Mouse (Mus musculus): ENCODE data around the gene Kalrn.

Gene Kalrn

GRCm38 (mm10) chr16:34254002-34254645 lies 319.2 kb downstream of the Kalrn start:
- no peak for DNase-seq

- DNase-seq = no peak
Measured at GRCm38 (mm10) chr16:34252670-34253069, 320.7 kb downstream of the Kalrn start.

DNA sequence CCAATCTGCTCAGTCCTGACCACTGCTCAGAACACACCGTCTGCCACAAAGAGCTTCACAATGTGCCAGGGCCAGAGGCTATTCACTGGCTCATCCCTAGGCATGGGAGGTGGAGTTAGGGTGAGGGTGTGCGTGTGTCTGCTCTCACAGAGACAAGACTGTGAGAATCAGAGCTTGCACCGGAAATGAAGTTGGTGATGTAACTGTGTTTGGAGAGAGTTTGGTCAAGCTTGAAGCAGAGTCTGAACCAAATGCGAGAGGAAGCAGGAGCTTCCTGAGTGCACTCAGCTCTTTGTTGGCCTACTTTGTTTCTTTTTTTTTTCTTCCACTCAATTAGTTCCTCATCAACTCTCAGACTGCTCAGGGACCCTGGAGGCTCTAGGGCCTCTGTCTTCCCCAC lies 325.1 kb downstream of the Kalrn start:
- DNase-seq = no peak

GRCm38 (mm10) chr16:34241936-34242729 lies 331.2 kb downstream of the Kalrn start:
- peak in 1 of 2 experiments; percentile 14 for DNase-seq

DNA sequence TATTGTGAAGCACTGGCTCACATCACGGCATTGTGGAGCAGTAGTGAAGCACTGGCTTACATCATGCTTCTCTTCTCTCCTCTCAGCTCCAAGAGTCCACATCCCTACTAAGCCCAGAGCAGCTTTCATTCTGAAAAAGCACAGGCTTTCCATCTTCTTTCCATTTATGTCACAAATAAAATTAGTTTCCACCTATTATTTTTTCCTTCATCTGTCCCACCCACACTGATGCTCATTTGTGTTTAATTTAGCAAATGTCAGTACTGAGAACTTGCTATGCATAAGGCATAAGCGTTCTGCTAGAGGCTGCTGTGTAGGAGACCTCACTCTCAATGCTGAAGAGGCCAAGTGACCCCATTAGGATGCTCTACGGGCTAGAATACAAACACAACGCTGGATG lies 333.7 kb downstream of the Kalrn start:
- no peak for DNase-seq

DNA sequence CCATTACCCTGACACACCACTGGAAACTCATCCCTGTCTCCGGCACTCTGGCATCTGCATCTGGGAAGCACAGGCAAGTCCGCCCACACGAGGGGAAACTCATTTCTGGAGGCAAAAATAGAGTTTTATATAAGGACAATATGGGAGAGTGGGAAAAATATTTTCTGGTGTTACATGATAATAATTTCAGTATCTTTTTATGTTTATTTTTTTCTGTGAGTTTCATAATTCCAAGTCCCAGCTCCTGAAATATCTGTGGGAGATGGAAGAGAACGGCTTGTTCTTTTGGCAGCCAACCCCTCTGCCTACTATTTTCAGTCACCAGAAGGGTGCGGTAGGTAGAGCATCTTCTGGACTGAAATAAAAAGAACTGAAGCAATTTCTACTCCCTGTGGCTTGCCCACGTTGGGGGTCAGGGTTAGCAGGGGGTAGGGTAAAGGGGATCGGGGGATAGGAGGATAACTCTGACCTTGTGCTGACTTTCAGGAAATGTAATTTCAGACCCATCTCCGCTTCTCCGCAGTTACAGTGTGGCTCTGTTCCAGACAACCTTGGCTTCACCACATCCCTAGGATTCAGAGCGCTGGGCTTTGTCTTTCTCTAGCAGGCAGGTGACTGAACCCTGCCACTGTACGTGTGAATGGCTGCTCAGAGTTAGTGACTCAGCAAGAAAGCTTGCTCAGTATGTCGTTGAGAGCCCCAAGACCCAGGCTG lies 336.3 kb downstream of the Kalrn start:
- peak; percentile 30 to 48 for DNase-seq

GRCm38 (mm10) chr16:34235086-34235485 lies 338.2 kb downstream of the Kalrn start:
- DNase-seq = no peak

DNA sequence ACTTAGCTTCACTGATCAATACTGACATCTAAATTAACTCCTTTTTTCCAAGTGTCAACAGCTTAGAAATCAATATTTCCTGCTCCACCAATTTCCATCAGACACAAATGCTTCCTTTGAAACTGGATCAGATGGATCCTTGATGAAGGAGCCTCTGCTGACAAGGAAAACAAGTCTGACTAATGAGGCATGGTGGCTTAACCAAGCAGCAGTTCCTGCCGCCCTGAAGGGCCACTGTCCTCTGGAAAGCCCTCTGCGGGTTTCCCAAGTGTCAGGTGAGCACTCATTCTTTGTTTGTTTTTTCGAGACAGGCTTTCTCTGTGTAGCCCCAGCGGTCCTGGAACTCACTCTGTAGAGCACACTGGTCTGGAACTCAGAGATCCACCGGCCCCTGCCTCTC lies 341.4 kb downstream of the Kalrn start:
- DNase-seq = no peak

GRCm38 (mm10) chr16:34231146-34231545 lies 342.2 kb downstream of the Kalrn start:
- DNase-seq = no peak

- no peak for DNase-seq
Measured at GRCm38 (mm10) chr16:34229350-34229749, 344.0 kb downstream of the Kalrn start.

GRCm38 (mm10) chr16:34228661-34229060 lies 344.7 kb downstream of the Kalrn start:
- DNase-seq = no peak

- DNase-seq = no peak
Measured at GRCm38 (mm10) chr16:34212160-34212559, 361.2 kb downstream of the Kalrn start.

DNA sequence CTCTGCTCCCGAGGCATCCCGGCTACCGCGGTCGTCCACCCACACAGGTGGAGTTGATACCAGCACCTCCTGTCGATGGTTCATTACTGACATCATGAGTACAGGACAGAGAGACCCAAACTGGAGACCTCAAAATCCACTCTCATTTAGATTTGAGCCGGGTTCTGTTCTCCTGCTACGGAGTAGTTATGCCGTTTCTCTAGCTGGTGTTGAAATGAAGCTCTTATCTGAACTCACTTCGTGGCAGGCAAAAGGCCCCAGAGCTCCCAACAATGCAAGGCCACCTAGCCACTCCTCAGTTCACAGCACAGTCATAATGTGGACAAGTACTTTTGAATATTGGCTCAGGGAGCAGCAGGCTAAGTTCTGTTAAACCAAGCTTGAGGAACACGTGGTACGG lies 362.1 kb downstream of the Kalrn start:
- no peak for DNase-seq

DNA sequence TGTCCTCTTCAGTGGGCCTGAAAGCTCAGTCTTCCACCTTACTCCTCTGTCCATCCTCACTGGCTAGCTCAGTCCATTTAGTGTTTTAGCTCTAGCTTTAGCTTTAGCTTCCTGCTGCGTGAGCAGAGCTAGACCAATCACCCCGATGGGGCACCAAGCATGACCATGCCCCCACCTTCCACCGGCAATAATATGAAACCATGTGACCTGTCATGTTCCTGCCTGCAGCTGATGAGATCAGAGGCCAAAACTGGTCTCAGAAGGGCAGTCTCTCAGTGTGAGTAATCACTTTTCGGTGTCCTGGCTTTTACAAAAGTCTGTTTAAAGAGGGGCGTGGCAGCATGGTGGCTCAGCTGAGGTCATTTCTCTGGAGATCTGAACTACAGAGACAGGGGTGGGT lies 364.6 kb downstream of the Kalrn start:
- no peak for DNase-seq

- no peak for DNase-seq
Measured at GRCm38 (mm10) chr16:34207972-34208371, 365.4 kb downstream of the Kalrn start.

DNA sequence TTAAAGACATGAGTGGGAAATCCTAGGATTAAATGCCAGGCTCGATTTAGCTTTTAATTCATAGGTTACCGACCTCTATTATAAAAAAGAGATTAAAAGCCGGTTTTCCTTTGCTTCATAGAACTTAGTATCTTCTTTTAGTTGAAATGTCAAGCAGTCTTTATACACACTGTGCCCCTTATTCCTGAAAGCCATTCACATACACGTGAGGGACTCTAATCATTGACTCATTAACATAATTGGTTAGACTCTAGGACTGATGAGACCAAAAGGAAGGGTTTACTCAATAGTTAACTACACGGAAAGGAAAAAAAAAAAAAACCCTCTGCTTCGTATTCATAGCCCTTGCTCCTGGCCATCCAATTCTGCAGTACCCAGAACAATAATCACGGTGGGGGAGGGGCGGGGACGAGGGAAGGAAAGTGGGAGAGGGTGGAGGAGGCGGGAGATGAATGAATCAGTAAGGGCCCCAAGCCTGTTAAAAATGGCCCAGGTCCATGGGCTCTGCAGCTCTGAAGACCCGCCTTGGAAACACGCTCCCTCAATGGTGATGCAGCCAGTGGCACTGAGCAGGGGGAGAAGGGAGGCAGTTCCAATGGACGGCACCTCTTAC lies 368.7 kb downstream of the Kalrn start:
- no peak for DNase-seq

- DNase-seq = no peak
Measured at GRCm38 (mm10) chr16:34199543-34199942, 373.8 kb downstream of the Kalrn start.

GRCm38 (mm10) chr16:34192959-34193842 lies 380.1 kb downstream of the Kalrn start:
- DNase-seq = peak; percentile 58 to 68

GRCm38 (mm10) chr16:34184721-34185120 lies 388.6 kb downstream of the Kalrn start:
- DNase-seq = no peak

DNA sequence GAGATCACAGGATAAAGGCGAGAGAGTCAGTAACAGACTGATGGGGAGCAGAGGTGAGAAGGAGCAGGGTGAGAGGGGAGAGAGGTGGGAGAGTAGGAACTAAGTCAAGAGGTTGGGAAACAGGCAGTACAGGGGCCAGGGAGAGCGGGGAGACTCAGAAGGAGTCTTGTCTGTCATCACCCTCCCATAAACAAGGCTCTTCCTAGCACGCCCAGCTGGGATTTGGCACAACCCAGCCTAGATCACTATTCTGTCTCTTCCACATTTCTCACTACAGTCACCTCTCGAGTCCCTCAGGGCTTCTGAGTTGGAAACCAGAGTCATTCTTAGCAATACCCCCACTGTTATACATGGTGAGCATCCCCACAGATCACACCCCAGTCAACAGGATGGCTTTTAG lies 390.1 kb downstream of the Kalrn start:
- no peak for DNase-seq

GRCm38 (mm10) chr16:34175625-34176024 lies 397.7 kb downstream of the Kalrn start:
- DNase-seq = no peak

DNA sequence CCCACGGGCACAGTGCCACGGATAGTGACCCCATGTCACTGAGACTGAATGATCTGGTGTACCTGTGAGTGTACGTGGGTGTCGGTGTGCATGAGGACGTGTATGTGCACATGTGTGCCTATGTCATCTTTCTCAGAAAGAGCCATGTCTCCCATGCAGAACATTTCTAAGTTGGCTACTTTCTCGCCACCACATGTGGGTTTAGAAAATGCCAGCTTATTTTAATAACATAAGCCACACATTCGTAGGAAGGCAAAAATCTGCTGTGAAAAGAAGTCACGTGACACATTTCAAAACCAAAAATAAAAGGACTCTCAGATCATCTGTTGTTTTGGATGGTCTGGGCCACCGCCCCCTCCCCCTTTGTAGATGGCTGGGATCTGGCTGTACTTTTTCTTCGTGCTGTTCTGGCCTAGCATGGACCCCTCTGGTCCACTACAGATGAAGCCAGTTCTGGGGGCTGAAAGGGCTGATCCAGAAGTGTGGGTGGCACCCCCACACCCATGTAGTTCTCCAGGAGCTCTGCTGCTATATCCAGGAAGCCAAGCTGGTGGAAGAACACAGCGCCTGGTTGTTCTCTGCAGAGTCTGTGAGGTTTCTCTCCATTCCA lies 400.7 kb downstream of the Kalrn start:
- no peak for DNase-seq

All from cerebellum, postnatal 14 days (tissue).